Mouse (Mus musculus): ENCODE measurements at regions not wholly inside any gene's neighbourhood (a gene's known extent, or its start where the extent isn't known, plus 50 kb on each side); places are given as distances from the start of the nearest gene placed in this dataset.

DNA sequence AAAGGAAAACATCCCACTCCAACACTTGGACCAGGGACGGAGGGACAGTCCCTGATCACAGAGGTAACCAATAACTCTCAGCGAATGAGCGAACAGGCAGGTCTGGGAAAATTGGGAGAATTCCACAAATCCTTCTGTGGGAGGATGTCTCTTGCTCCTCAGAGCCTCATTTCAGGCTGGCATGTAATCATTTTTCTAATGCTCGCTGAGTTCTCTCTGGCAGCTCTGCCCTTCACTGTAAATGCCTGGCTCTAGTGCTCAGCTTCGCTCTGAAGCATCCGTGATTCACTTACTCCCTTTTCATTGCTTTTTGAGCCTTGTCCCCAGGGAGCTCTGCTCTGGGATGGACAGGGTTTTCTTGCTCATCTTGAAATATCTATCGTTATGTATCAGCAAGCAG lies 283.6 kb downstream of the Tle4 start:
- no peak for DNase-seq (ENCODE audit: low spot score)
- no peak for ATAC-seq (ENCODE audit: extremely low read depth, insufficient number of reproducible peaks, low FRiP score, poor library complexity, severe bottlenecking)
- TF ChIP-seq GATA2 (IDR thresholded peaks at IDR 0.05; ENCODE audit: borderline replicate concordance, low read depth, low read length) (no peak), TAL1 (conservative IDR thresholded peaks at IDR 0.05; ENCODE audit: low read depth, low read length) (no peak), POLR2AphosphoS5 (IDR thresholded peaks at IDR 0.05; ENCODE audit: insufficient replicate concordance, low read depth, low read length) (no peak), CTCF (IDR thresholded peaks at IDR 0.05; ENCODE audit: low read depth, low read length) (no peak), GATA1 (IDR thresholded peaks at IDR 0.05; ENCODE audit: borderline replicate concordance, low read length) (no peak)
- H3K4me3 ChIP-seq (ENCODE audit: low read depth, low read length), result no peak overlapping the region
- no peaks in the 10 kb centered on the region for H3K36me3 ChIP-seq (replicated peaks)
- no peaks in the 10 kb centered on the region for H3K27me3 ChIP-seq (ENCODE audit: insufficient read depth, low read length)
- no peaks in the 10 kb centered on the region for H3K4me1 ChIP-seq (ENCODE audit: insufficient read depth, low read depth, low read length)
- no peaks in the 10 kb centered on the region for H3K9me3 ChIP-seq (replicated peaks)

DNA sequence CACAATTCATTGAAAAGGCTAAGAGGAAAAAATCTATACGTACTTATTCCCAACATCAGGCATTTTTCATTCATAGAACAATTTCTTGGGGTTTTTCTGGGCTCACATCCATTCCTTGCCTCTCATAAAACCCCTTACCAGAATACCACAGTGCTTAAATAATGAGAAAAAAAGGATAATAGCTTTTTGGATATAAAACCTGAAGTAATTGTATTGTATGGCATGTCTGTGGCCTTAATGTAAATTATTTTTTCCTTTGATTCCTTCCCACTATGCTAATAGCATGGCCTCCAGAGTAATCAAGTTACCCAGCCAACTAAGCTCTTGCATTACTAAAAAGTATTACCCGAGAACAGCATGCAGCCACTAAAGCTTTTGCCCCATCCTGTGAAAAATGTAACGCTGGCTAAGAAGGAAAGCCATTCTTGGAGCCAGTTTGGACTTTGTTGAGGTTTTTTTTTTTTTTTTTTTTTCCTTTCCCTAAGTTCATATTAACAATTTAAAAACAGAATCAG lies 278.1 kb downstream of the Tle4 start:
- ATAC-seq (ENCODE audit: extremely low read depth, insufficient number of reproducible peaks, low FRiP score, poor library complexity, severe bottlenecking) (no peak), DNase-seq (ENCODE audit: low spot score) (no peak)
- Histone ChIP-seq H3K36me3 (replicated peaks) (no peaks in the 10 kb centered on the region), H3K27me3 (ENCODE audit: insufficient read depth, low read length) (no peaks in the 10 kb centered on the region; the same call in 1 of the 2 replicates), H3K9me3 (replicated peaks) (no peaks in the 10 kb centered on the region), H3K4me1 (ENCODE audit: insufficient read depth, low read depth, low read length) (no peaks in the 10 kb centered on the region), H3K4me3 (ENCODE audit: low read depth, low read length) (no peak overlapping the region)
- TF ChIP-seq GATA1 (IDR thresholded peaks at IDR 0.05; ENCODE audit: borderline replicate concordance, low read length), result no peak
- TF ChIP-seq CTCF (IDR thresholded peaks at IDR 0.05; ENCODE audit: low read depth, low read length), result no peak
- TF ChIP-seq GATA2 (IDR thresholded peaks at IDR 0.05; ENCODE audit: borderline replicate concordance, low read depth, low read length), result no peak
- TF ChIP-seq TAL1 (conservative IDR thresholded peaks at IDR 0.05; ENCODE audit: low read depth, low read length), result no peak
- TF ChIP-seq POLR2AphosphoS5 (IDR thresholded peaks at IDR 0.05; ENCODE audit: insufficient replicate concordance, low read depth, low read length), result no peak

DNA sequence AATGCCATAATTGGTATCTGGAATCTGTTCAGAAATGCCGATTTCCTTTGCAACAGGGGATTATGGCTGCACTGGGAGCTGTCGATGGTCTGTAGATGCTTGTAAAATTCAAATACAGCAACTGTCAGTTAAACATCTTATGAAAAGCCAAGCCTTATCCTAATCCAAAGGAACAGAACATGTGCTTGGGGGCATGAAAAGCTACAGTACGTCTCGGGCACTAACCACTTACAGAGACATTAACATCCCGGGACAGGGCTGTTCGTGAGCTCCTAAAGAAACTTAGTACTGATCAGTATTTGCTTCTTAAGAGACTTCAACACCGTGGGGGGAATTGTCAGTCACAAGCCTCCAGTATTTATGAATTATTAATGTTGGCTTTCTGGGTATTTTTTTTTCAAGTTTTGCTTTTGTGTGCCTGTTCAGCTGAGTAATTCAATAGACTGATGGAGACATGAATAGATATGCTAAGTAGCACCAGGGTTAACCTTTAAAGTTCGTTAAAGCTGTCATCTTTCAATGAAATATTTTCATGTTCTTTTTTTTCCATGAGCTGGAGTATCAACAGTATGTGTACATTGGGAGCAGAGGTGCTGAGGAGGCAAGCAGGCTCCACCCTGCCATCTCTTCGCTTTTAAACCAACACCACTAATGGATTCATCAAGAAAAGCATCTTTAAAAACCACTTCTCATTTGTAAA lies 272.3 kb downstream of the Tle4 start:
- no peaks in the 10 kb centered on the region for H3K9me3 ChIP-seq (replicated peaks)
- ATAC-seq (ENCODE audit: extremely low read depth, insufficient number of reproducible peaks, low FRiP score, poor library complexity, severe bottlenecking), result no peak
- H3K27me3 ChIP-seq (ENCODE audit: insufficient read depth, low read length), result no peaks in the 10 kb centered on the region; the same call in 1 of the 2 replicates
- DNase-seq (ENCODE audit: low spot score), result no peak
- no peak for TF ChIP-seq GATA1 (IDR thresholded peaks at IDR 0.05; ENCODE audit: borderline replicate concordance, low read length)
- TF ChIP-seq TAL1 (conservative IDR thresholded peaks at IDR 0.05; ENCODE audit: low read depth, low read length), result no peak
- TF ChIP-seq GATA2 (IDR thresholded peaks at IDR 0.05; ENCODE audit: borderline replicate concordance, low read depth, low read length), result no peak
- no peak for TF ChIP-seq POLR2AphosphoS5 (IDR thresholded peaks at IDR 0.05; ENCODE audit: insufficient replicate concordance, low read depth, low read length)
- no peak for TF ChIP-seq CTCF (IDR thresholded peaks at IDR 0.05; ENCODE audit: low read depth, low read length)
- no peaks in the 10 kb centered on the region for H3K4me1 ChIP-seq (ENCODE audit: insufficient read depth, low read depth, low read length)
- H3K4me3 ChIP-seq (ENCODE audit: low read depth, low read length), result no peak overlapping the region
- no peaks in the 10 kb centered on the region for H3K36me3 ChIP-seq (replicated peaks)

DNA sequence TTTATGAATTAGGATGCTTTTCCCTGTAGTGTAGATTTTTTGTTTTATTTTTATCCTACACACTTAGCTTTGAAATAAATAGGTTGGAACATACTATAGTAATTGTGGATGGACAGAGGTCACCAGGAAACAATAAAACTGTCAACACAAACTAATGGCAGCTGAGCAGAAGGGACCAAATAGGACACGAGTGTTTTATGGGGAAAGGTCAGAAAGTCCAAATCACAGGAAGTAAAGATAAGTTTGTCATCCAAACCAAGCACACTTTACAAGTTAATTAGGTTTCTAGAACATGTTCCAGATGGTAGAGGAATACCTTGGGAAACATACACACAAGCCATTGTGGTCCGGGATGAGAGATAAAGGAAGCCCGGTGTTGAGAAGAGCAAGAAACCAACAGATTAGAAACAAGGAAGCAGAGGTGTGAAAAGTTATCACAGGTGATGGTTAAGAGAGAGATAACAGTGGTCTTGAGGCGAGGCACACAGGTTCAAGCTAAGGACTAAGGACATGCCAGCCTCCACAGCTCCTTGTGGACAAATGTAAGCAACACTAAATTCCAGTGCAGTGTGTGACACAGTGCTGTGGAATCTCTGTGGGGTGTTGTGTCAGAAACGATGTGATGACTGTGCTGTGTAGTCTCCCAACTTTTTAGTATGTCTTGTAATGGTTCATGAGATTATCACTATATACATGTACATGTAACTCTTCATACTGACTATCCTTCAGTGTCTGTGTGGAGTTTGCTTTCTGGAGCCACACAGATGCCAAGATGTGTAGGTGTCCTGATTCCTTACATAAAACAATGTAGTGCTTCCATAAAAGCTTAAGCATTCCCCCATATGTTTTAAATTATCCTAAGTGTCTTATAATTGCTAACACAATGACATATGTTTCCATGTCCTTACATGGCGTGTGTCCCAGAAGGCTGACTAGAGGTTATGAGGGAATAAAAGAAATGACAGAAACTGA lies 264.5 kb downstream of the Tle4 start:
- Histone ChIP-seq H3K9me3 (replicated peaks) (no peaks in the 10 kb centered on the region), H3K36me3 (replicated peaks) (no peaks in the 10 kb centered on the region), H3K27me3 (ENCODE audit: insufficient read depth, low read length) (no peaks in the 10 kb centered on the region), H3K4me3 (ENCODE audit: low read depth, low read length) (no peak overlapping the region), H3K4me1 (ENCODE audit: insufficient read depth, low read depth, low read length) (no peaks in the 10 kb centered on the region)
- DNase-seq (ENCODE audit: low spot score) (no peak), ATAC-seq (ENCODE audit: extremely low read depth, insufficient number of reproducible peaks, low FRiP score, poor library complexity, severe bottlenecking) (no peak)
- TF ChIP-seq GATA2 (IDR thresholded peaks at IDR 0.05; ENCODE audit: borderline replicate concordance, low read depth, low read length) (no peak), CTCF (IDR thresholded peaks at IDR 0.05; ENCODE audit: low read depth, low read length) (no peak), POLR2AphosphoS5 (IDR thresholded peaks at IDR 0.05; ENCODE audit: insufficient replicate concordance, low read depth, low read length) (no peak), GATA1 (IDR thresholded peaks at IDR 0.05; ENCODE audit: borderline replicate concordance, low read length) (no peak), TAL1 (conservative IDR thresholded peaks at IDR 0.05; ENCODE audit: low read depth, low read length) (no peak)

DNA sequence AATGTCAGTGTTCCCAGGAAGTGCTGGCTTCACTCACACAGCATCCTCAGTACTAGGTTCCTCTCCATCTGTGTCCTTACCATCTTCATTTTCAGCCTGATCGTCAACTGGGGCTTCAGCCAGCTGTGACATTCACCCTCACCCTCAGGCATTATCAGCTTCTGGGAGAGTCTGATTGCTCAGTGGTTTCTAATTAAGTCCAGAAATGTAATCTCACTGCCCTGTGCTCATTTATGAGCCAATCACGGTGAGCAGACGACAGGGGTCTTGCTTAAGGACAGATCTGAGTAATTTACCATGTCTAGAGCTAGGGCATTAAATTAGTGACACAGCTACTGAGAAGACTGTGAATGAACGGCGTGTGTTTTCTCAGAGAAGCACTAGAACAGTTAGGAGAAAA lies 260.8 kb downstream of the Tle4 start:
- no peak for DNase-seq (ENCODE audit: low spot score)

DNA sequence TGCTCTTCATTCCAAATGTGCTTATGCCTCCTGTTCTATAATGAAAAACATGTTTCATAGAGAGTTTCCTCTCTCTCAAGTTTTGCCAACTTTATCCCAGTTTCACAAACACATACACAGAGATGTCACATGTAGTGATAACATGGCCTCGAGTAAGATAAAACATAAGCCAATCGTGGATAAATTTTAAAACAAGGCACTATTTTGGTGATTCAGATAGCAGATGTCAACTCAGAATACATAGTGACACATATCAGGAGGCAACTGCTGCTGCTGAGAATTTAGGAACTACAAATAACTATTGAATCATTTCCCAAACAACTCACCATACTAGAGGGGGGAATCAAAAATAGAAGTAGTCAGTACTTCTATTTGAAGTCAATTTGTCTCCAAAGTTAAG lies 257.1 kb downstream of the Tle4 start:
- Histone ChIP-seq H3K27me3 (ENCODE audit: insufficient read depth, low read length) (peaks cover 5% of the 10 kb centered on the region; the same call in 1 of the 2 replicates), H3K4me3 (ENCODE audit: low read depth, low read length) (no peak overlapping the region), H3K36me3 (replicated peaks) (no peaks in the 10 kb centered on the region), H3K4me1 (ENCODE audit: insufficient read depth, low read depth, low read length) (no peaks in the 10 kb centered on the region), H3K9me3 (replicated peaks) (no peaks in the 10 kb centered on the region)
- DNase-seq (ENCODE audit: low spot score), result no peak
- ATAC-seq (ENCODE audit: extremely low read depth, insufficient number of reproducible peaks, low FRiP score, poor library complexity, severe bottlenecking), result no peak
- TF ChIP-seq CTCF (IDR thresholded peaks at IDR 0.05; ENCODE audit: low read depth, low read length), result no peak
- no peak for TF ChIP-seq TAL1 (conservative IDR thresholded peaks at IDR 0.05; ENCODE audit: low read depth, low read length)
- no peak for TF ChIP-seq GATA1 (IDR thresholded peaks at IDR 0.05; ENCODE audit: borderline replicate concordance, low read length)
- TF ChIP-seq GATA2 (IDR thresholded peaks at IDR 0.05; ENCODE audit: borderline replicate concordance, low read depth, low read length), result no peak
- TF ChIP-seq POLR2AphosphoS5 (IDR thresholded peaks at IDR 0.05; ENCODE audit: insufficient replicate concordance, low read depth, low read length), result no peak

More for the DNA sequence above, 260.8 kb downstream of the Tle4 start:
- no peaks in the 10 kb centered on the region for H3K4me1 ChIP-seq (ENCODE audit: insufficient read depth, low read depth, low read length)
- H3K9me3 ChIP-seq (replicated peaks), result no peaks in the 10 kb centered on the region
- no peaks in the 10 kb centered on the region for H3K36me3 ChIP-seq (replicated peaks)
- no peaks in the 10 kb centered on the region for H3K27me3 ChIP-seq (ENCODE audit: insufficient read depth, low read length)
- H3K4me3 ChIP-seq (ENCODE audit: low read depth, low read length), result no peak overlapping the region
- TF ChIP-seq GATA2 (IDR thresholded peaks at IDR 0.05; ENCODE audit: borderline replicate concordance, low read depth, low read length) (no peak), TAL1 (conservative IDR thresholded peaks at IDR 0.05; ENCODE audit: low read depth, low read length) (no peak), CTCF (IDR thresholded peaks at IDR 0.05; ENCODE audit: low read depth, low read length) (no peak), GATA1 (IDR thresholded peaks at IDR 0.05; ENCODE audit: borderline replicate concordance, low read length) (no peak), POLR2AphosphoS5 (IDR thresholded peaks at IDR 0.05; ENCODE audit: insufficient replicate concordance, low read depth, low read length) (no peak)
- ATAC-seq (ENCODE audit: extremely low read depth, insufficient number of reproducible peaks, low FRiP score, poor library complexity, severe bottlenecking), result no peak

Measured in G1E (cell line).